Mouse (Mus musculus) lung, postnatal 25 days (tissue): ENCODE measurements around the gene Tardbp.

Experiments used
- DNase-seq: peaks from one replicate; pipeline ENCODE4 v3.0.0; 2022; ENCODE audit warnings: low spot score

Tardbp gene

DNA sequence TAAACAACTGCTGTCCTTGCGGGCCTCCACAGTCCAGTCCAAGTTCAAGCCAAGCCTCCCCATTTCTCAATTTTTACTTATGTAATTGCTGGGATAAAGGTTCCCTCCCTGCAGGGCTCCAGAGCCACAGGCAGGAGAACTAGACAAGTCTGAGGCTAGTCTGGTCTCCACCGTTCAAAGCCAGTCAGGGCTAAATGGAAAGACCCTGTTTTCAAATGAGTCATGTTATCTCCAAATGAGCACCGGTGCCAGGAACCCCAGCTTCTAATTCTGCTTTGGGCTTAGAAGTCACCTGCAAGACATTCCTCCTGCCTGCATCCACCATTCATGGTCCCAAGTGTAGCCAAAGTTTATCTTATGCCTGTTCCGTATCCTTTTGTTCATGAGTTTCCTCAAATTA, 24.9 kb downstream of the Tardbp start:
- no peak for DNase-seq

- no peak for DNase-seq
Measured at GRCm38 (mm10) chr4:148600316-148600715, 26.5 kb downstream of the Tardbp start.

GRCm38 (mm10) chr4:148598826-148599225, 28.0 kb downstream of the Tardbp start:
- no peak for DNase-seq

DNA sequence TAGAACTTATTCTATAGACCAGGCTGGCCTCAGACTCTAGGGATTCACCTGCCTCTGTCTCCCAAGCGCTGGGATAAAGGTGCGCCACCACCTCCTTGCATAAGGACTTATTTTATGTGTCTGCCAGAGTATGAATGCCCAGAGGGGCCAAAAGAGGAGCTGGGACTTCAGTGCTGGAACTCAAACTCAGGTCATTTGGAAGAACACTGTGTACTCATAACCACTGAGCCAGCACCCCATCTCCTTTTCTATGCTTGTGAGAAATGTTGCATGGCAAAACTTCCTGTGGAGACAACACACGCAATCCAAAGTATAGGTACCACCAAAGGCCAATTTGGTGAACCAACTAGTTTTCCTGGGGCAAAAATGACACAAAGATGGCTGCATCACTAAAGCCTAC, 30.1 kb downstream of the Tardbp start:
- DNase-seq, result no peak

DNA sequence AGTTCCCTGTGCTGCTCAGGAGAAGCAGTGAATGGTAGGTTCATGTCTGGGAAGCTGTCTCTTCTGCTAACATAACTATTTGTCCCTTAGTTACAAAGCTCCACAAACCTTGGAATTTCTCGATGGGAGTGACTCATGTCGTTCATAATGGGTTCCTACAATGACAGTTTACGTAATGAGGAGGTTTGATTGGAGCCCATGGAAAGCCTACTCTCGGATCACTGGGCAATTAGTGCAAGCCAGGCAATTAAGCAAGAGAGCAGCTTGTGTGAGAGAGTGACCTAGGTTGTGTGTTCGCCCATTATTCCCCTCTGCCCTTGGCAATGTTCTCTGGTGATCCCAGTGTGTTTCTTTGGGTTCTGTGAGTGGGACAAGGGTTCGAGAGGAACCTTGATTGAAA, 30.9 kb downstream of the Tardbp start:
- no peak for DNase-seq

GRCm38 (mm10) chr4:148593996-148594395, 32.8 kb downstream of the Tardbp start:
- DNase-seq, result no peak

DNA sequence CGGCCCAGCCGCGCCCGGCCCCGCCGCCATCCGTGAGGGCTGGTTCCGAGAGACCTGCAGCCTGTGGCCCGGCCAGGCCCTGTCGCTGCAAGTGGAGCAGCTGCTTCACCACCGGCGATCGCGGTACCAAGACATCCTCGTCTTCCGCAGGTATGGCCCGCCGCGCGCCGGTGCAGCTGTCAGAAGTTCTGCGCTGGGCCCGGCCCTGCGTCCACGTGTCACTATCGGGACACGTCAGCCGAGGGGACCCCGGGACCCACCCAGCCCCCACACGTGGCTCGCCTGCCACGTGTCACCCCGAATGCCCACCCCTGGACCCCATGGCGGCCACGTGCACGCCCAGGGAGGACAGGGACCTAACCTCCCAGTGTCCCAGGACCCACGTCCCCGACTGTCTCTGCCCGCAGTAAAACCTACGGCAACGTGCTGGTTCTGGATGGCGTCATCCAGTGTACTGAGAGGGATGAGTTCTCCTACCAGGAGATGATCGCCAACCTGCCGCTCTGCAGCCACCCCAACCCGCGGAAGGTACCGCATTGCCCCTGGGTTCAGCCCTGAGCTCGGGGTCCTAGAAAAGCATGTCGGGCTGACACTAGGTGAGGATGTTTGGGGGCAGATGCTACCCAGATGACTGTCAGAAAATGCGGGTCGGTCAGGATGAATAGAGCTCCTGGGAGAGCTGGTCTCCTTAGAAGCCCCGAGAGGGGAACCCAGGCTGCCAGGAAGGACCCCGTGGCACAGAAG, 35.0 kb downstream of the Tardbp start:
- no peak for DNase-seq

DNA sequence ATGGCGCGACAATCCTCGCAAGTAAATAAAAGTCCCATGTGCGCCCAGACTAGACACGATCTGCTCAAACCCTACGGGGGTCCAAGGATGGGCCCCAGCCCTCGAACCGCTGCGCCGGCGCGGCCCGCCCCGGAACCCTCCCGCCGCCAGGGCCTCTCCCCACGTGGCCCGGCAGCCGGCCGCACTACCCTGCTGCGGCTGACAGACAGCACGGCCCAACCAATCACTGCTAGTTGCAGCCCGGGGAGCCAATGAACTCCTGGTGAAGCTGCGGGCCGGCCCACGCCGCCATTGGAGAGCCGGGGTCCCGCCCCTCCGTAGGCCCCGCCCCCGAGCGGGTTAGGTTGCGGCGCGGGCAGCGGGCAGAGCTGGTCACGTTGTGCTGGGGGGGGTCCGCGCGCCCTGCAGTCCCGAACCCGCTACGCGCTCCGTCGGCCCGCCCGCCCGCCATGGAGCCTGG, 35.6 kb downstream of the Tardbp start, which contains the start of gene Srm:
Gene Srm (plus strand): TSS at position 333 of the 460 bp plus-strand sequence.
- DNase-seq, result peak; percentile 98

DNA sequence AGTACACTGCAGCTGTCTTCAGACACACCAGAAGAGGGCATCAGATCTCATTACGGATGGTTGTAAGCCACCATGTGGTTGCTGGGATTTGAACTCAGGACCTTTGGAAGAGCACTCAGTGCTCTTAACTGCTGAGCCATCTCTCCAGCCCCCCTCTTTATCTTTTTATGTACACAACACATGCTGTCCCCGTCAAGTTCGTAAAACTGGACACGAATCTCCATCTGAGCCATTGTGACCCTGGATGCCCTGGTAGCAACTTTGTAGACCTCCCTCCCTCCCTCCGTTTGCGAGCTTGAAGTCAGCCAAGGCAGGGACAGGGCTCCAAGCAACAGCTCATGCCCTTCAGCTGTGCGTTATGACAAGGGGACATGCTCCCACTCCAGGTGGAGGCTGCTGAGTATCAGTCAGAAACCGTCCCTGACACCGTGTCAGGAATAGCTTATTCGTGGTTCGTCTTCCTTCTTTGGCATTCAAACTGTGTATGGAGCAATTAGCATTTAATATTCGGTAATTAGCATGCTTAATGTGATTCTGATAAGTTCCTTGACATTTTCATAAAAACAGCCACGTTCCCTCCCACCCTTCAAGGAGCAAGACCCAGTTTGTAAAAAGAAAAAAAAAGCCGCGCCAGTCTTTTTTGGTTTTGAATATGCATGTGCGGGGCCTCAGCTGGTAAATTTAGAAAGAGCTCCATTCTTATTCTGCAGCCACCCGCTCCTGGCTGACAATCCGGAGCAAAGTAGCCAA, 36.2 kb downstream of the Tardbp start:
- DNase-seq, result no peak

DNA sequence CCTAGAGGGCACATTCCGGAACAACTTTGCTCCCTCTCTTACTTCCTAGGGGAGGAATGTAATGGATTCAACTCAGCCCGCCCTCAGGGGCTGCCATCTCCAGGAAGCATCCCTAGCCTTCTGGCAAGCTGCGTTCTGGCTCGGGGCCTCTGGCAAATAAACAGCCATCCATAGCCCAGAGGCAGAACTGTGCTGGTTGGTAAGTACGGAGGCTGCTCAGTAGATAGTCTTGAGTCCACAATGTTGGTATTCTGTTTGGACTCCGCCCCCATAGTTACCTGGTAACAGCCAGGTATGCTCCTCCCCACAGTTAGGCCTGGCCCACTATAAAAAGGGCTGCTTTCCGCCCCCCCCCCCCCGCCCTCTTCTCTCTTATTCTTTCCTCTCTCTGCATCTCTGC, 37.3 kb downstream of the Tardbp start:
- DNase-seq, result peak; percentile 53

- DNase-seq, result no peak
Measured at GRCm38 (mm10) chr4:148588793-148589192, 38.0 kb downstream of the Tardbp start.

- no peak for DNase-seq
Measured at GRCm38 (mm10) chr4:148586648-148587047, 40.2 kb downstream of the Tardbp start.

GRCm38 (mm10) chr4:148583257-148583656, 43.6 kb downstream of the Tardbp start:
- DNase-seq, result no peak

- no peak for DNase-seq
Measured at GRCm38 (mm10) chr4:148581422-148581821, 45.4 kb downstream of the Tardbp start.

DNA sequence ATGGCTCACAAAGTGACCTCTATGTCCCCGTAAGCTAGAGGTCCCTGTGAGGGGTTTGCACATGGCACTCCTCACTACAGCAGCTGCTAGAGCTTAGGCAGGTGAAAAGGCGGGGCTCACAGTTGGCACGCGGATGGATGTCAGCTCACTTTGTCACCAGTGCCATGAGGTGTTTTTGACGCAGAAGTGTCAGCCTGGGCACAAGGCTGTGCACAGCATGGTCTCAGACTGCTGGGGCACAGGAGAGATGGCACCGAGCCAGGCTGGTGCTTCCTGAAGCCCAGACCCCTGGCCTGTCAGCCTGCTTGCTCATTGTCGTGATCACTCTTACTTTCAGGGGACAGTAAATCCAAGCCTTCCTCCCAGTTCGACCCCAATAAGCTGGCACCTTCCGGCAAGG, 46.1 kb downstream of the Tardbp start:
- no peak for DNase-seq

GRCm38 (mm10) chr4:148573222-148573621, 53.6 kb downstream of the Tardbp start:
- no peak for DNase-seq

DNA sequence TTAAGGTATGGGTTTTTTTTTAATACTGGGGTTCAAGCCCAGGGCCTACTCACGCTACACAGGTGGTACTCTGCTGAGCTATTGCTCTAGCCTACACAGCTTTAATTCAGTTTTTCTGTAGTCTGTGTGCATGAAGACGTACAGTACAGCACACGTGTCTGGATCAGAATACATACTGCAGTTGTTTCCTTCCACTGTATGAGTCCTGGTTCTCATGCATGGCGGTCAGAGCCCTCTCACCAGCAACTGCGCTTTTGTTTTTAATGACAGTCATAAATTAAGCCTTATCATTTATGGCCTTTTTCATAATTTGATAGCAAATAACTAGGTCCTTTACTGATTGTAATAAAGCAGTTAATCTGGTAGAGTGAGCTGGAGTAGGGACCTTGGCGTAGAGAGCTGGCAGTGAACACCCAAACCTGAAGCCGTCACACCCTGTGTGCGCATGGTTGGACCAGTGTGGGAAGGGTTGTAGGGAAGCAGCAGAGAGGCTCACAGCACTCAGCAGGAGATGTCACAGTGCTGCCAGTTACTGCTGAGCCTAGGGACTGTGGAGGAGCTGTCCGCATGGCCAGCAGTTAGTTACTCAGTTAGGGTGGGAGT, 56.0 kb downstream of the Tardbp start:
- no peak for DNase-seq

DNA sequence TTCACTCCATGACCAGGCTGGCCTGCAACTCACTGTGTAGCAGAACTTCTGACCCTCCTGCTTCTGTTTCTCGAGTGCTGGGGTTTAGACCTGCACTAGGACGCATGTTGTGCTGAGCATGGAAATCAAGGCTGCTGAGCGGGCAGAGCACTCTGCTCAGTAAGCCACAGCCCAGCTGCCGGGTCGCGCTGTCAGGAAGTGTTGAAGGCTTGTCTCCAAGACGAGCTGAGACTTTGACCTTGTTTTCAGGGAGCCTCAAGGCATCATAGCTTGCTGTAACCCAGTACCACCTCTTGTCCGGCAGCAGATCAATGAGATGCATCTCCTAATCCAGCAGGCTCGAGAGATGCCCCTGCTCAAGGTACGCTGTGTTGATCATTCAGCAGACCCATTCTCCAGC, 56.7 kb downstream of the Tardbp start:
- no peak for DNase-seq

DNA sequence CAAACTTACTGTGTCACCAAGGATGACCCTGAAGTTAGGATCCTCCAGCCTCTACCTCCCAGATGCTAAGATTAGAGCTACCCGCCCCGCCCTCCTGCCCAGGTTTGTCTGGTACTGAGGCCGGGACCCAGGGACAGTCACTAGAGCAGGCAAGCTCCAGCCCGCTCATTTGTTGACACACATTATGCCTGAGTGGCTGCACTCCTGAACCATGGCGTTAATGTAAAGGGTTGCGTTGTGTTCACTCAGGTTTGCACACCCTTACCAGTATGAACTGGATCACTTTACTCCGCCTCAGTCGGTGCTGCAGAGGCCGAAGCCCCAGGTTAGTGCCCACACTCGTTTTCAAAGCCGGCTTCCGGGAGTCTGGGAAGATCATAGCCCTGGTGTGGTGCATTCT, 63.2 kb downstream of the Tardbp start:
- DNase-seq, result no peak

DNA sequence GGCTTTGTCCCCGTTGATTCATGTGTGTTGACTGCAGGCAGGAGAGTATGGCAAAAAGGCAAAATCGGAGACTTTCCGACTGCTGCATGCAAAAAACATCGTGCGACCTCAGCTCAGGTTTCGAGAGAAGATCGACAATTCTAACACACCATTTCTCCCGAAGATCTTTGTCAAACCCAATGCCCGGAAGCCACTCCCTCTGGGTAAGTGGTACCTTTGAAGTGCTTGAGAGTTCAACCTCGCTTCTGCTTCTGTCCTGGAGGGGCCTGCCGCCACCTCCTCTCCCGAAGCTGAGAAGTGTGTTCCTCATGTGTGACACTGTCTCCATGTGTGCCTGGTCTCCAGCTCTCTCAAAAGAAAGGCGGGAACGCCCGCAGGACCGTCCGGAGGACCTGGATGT, 64.1 kb downstream of the Tardbp start:
- DNase-seq, result no peak
